Mouse (Mus musculus): ENCODE results near the gene Pepd. TPM values are rescaled to one million over a fixed set of nuclear protein-coding genes. Genes with fewer than 3 reads are reported as not detected.

Gene Pepd
- polyA plus RNA-seq, 1 experiment from 2014 or later, result 62.6 TPM

- Histone ChIP-seq H3K4me2 (no peak overlapping the region), H3K4me1 (replicated peaks) (no peaks in the 10 kb centered on the region), H3K9me3 (no peaks in the 10 kb centered on the region), H3K9ac (no peak overlapping the region), H3K27me3 (no peaks in the 10 kb centered on the region), H3K27ac (replicated peaks) (no peak overlapping the region; the same call in 1 of the 2 replicates), H3K4me3 (no peak overlapping the region), H3K36me3 (no peaks in the 10 kb centered on the region)
- 36% methylated on average over 5 of the region's 5 CpGs for WGBS
- no peak for ATAC-seq (ENCODE audit: low FRiP score, low read depth)
These were observed 164.5 kb downstream of the Pepd start for GRCm38 (mm10) chr7:35076645-35077044.

- H3K27ac ChIP-seq (replicated peaks), result no peak overlapping the region; the same call in 1 of the 2 replicates
- peaks cover 4% of the 10 kb centered on the region for H3K4me1 ChIP-seq (replicated peaks)
- no peak overlapping the region for H3K4me3 ChIP-seq
- ATAC-seq (ENCODE audit: low FRiP score, low read depth), result no peak
- no peaks in the 10 kb centered on the region for H3K9me3 ChIP-seq
- H3K4me2 ChIP-seq, result no peak overlapping the region
- WGBS, result 49% methylated on average over 10 of the region's 10 CpGs
- H3K27me3 ChIP-seq, result no peaks in the 10 kb centered on the region
- no peaks in the 10 kb centered on the region for H3K36me3 ChIP-seq
- H3K9ac ChIP-seq, result no peak overlapping the region
These were observed 168.7 kb downstream of the Pepd start for GRCm38 (mm10) chr7:35080843-35081338.

DNA sequence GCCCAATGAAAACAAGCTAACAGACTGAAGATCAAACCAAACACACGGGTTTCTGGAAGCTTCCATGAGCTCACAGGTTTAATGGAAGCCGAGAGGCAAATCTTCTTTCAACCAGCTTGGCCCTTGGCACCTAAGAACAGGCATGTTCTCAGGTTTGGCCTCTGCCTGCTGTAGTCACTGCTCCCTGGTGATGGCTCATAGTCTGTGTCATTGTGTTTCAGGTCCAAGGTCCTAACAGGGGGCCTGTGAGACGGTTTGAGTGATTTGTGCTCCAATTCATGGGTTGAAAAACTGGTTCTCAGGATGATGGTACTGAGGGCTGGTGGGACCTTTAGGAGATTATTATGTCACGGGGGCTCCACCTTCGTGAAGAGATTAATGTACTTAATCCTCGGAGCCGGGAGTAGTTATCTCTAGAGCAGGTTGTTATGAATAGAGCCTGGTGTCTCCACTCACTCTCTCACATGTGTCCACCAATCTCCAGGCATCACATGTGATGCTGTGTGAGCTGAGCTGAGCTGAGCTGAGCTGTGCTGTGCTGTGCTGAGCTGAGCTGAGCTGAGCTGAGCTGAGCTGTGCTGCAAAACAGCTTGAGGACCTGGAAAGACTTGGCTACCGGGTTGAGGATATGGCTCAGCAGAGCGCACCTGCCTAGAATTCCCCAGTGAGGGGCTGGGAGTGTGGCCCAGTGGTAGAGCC lies 169.4 kb downstream of the Pepd start:
- Histone ChIP-seq H3K9me3 (no peaks in the 10 kb centered on the region), H3K4me1 (replicated peaks) (peaks cover 10% of the 10 kb centered on the region), H3K4me3 (no peak overlapping the region), H3K4me2 (no peak overlapping the region), H3K9ac (no peak overlapping the region), H3K27ac (replicated peaks) (no peak overlapping the region), H3K27me3 (no peaks in the 10 kb centered on the region), H3K36me3 (no peaks in the 10 kb centered on the region)
- no peak for ATAC-seq (ENCODE audit: low FRiP score, low read depth)
- WGBS, result 86% methylated on average over 9 of the region's 9 CpGs

GRCm38 (mm10) chr7:35084565-35085360 lies 172.6 kb downstream of the Pepd start:
- no peak overlapping the region for H3K4me2 ChIP-seq
- no peak overlapping the region for H3K4me3 ChIP-seq
- H3K4me1 ChIP-seq (replicated peaks), result peaks cover 19% of the 10 kb centered on the region
- ATAC-seq (ENCODE audit: low FRiP score, low read depth), result no peak
- no peaks in the 10 kb centered on the region for H3K27me3 ChIP-seq
- H3K27ac ChIP-seq (replicated peaks), result no peak overlapping the region
- WGBS, result 80% methylated on average over 12 of the region's 12 CpGs
- no peaks in the 10 kb centered on the region for H3K9me3 ChIP-seq
- H3K36me3 ChIP-seq, result no peaks in the 10 kb centered on the region
- H3K9ac ChIP-seq, result no peak overlapping the region

- Histone ChIP-seq H3K4me3 (peak overlapping the region; percentile 25), H3K27me3 (no peaks in the 10 kb centered on the region), H3K9me3 (no peaks in the 10 kb centered on the region), H3K27ac (replicated peaks) (no peak overlapping the region), H3K4me1 (replicated peaks) (peaks cover 19% of the 10 kb centered on the region), H3K4me2 (peak overlapping the region; percentile 58), H3K36me3 (no peaks in the 10 kb centered on the region), H3K9ac (peak overlapping the region; percentile 20)
- under 1% methylated on average over 21 of the region's 21 CpGs for WGBS
- peak; percentile 65 for ATAC-seq (ENCODE audit: low FRiP score, low read depth)
These were observed 174.2 kb downstream of the Pepd start for GRCm38 (mm10) chr7:35086271-35086861.

- no peak overlapping the region for H3K4me2 ChIP-seq
- H3K9ac ChIP-seq, result no peak overlapping the region
- H3K27me3 ChIP-seq, result no peaks in the 10 kb centered on the region
- H3K4me1 ChIP-seq (replicated peaks), result peaks cover 16% of the 10 kb centered on the region
- no peaks in the 10 kb centered on the region for H3K9me3 ChIP-seq
- no peak overlapping the region for H3K4me3 ChIP-seq
- no peak for ATAC-seq (ENCODE audit: low FRiP score, low read depth)
- no peaks in the 10 kb centered on the region for H3K36me3 ChIP-seq
- no peak overlapping the region for H3K27ac ChIP-seq (replicated peaks)
- 82% methylated on average over 5 of the region's 5 CpGs for WGBS
These were observed 178.4 kb downstream of the Pepd start for GRCm38 (mm10) chr7:35090550-35090949.

Small RNA genes within 50 kb of the gene (microRNA-seq; reads per million reads assigned to microRNA genes)
- gene Gm25033, result not detected

Other genes with a start within 250 kb of the Pepd start
- gene Chst8, start 99.7 kb upstream of the Pepd start, polyA plus RNA-seq (2015; fragmentation: Nextera tagmentation; extraction: Ambion mirVana), result 11.0 and 15.2 TPM in 2 replicates
- gene Cebpg, start 144.2 kb downstream of the Pepd start, polyA plus RNA-seq (2015; fragmentation: Nextera tagmentation; extraction: Ambion mirVana), result 30.5 and 33.3 TPM in 2 replicates
- gene Cebpa, start 206.9 kb downstream of the Pepd start, polyA plus RNA-seq (2015; fragmentation: Nextera tagmentation; extraction: Ambion mirVana), result 0.84 and 1.1 TPM in 2 replicates